Mouse (Mus musculus) forebrain, postnatal 0 days (tissue): ENCODE results near the gene Telo2. TPM values are rescaled to one million over a fixed set of nuclear protein-coding genes. Genes with fewer than 3 reads are reported as not detected.
"Not testable (repeated sequence)": the region's sequence is repeated elsewhere in the genome, so short reads cannot be mapped to it uniquely, and the experiment has no call there.

Source experiments
- ATAC-seq: fragments of 200-750 bp; cut with Nextera tagmentation; 2 replicates; pipeline ENCODE4 v1.8.0; 2017; ENCODE audit warnings: mild to moderate bottlenecking, moderate library complexity
- DNase-seq: peaks from one replicate; pipeline ENCODE4 v3.0.0-alpha.2; 2015
- H3K27ac ChIP-seq: fragments of 300-500 bp; sonication (generic); 2 replicates; pipeline ENCODE4 v1.5.1; 2014; ENCODE audit warnings: low read depth, mild to moderate bottlenecking, antibody characterized with exemption, low read length, moderate library complexity, mixed read lengths
- H3K27me3 ChIP-seq: fragments of 300-500 bp; sonication (generic); 2 replicates; pipeline ENCODE4 v1.6.1; 2014; ENCODE audit warnings: mild to moderate bottlenecking, low read length, mixed read lengths; ENCODE audit not compliant: insufficient read depth
- H3K36me3 ChIP-seq: fragments of 300-500 bp; sonication (generic); 2 replicates; pipeline ENCODE4 v1.6.1; 2014; ENCODE audit warnings: mild to moderate bottlenecking, moderate library complexity; ENCODE audit not compliant: insufficient read depth
- H3K4me1 ChIP-seq: fragments of 300-500 bp; sonication (generic); 2 replicates; pipeline ENCODE4 v1.6.1; 2014; ENCODE audit warnings: antibody characterized with exemption; ENCODE audit not compliant: insufficient read depth
- H3K4me2 ChIP-seq: fragments of 300-500 bp; sonication (generic); 2 replicates; pipeline ENCODE4 v1.6.1; 2014; ENCODE audit warnings: low read depth, mild to moderate bottlenecking, moderate library complexity
- H3K4me3 ChIP-seq: fragments of 300-500 bp; sonication (generic); 2 replicates; pipeline ENCODE4 v1.5.1; 2014; ENCODE audit warnings: low read depth, low read length, mixed read lengths
- H3K9ac ChIP-seq: fragments of 300-500 bp; sonication (generic); 2 replicates; pipeline ENCODE4 v1.6.1; 2014; ENCODE audit warnings: mild to moderate bottlenecking
- H3K9me3 ChIP-seq: fragments of 300-500 bp; sonication (generic); 2 replicates; pipeline ENCODE4 v1.6.1; 2016; ENCODE audit warnings: low read length
- CTCF ChIP-seq: sonication (generic); IDR thresholded peaks from 2 replicates; pipeline ENCODE4 v1.5.1; 2016; ENCODE audit warnings: antibody characterized with exemption, control low read depth, low read depth
- WGBS: fragments of 180-500 bp; shearing (Covaris S2); extraction: QIAGEN DNeasy Blood & Tissue Kit; methylation state at CpG from one replicate; pipeline ENCODE4 v1.1.7; 2014; 5-methylcytosine and 5-hydroxymethylcytosine counted together
- polyA plus RNA-seq: library from polyadenylated mRNA; unstranded; fragments of >200 nt; fragmentation: Nextera tagmentation; extraction: Ambion mirVana; gene quantifications from 2 replicates; pipeline ENCODE4 v1.2.1, GENCODE M21; 2015
- total RNA-seq: library from RNA; depleted of rRNA; stranded (reverse); fragments of >200 nt; gene quantifications from 2 replicates; pipeline ENCODE4 v1.2.3, GENCODE M21; 2014

Gene Telo2
- total and polyA plus RNA-seq, 2 experiments from 2014 or later, result 35.6 to 92.2 TPM

GRCm38 (mm10) chr17:25133275-25133698 lies 17.5 kb upstream of the Telo2 start, which contains the start of gene Clcn7:
Gene Clcn7 (plus strand): TSS chr17:25133391.
- H3K9ac ChIP-seq, result peak within 1 kb of the TSS; percentile 81
- TF ChIP-seq CTCF, result no peak
- ATAC-seq, result peak; percentile 98
- peaks cover 9% of the 10 kb centered on the region; the same call in 1 of the 2 replicates for H3K4me1 ChIP-seq
- peaks cover 9% of the 10 kb centered on the region; the same call in 1 of the 2 replicates for H3K36me3 ChIP-seq
- peak; percentile 93 for DNase-seq
- H3K4me2 ChIP-seq, result peak within 1 kb of the TSS; percentile 72
- peak within 1 kb of the TSS; percentile 73 for H3K27ac ChIP-seq
- WGBS, result 0% methylated on average over 40 of the region's 40 CpGs
- no peaks in the 10 kb centered on the region for H3K27me3 ChIP-seq
- H3K4me3 ChIP-seq, result peak within 1 kb of the TSS; percentile 95
- no peaks in the 10 kb centered on the region for H3K9me3 ChIP-seq

- no peaks in the 10 kb centered on the region for H3K9me3 ChIP-seq
- H3K4me1 ChIP-seq, result peaks cover 9% of the 10 kb centered on the region; the same call in 1 of the 2 replicates
- no peaks in the 10 kb centered on the region for H3K27me3 ChIP-seq
- H3K27ac ChIP-seq, result no peak overlapping the region
- no peak overlapping the region for H3K4me3 ChIP-seq
- no peak overlapping the region for H3K4me2 ChIP-seq
- H3K36me3 ChIP-seq, result no peaks in the 10 kb centered on the region
- no peak for TF ChIP-seq CTCF
- DNase-seq (no peak), ATAC-seq (no peak)
- H3K9ac ChIP-seq, result no peak overlapping the region
- WGBS, result 91% methylated on average over 1 of the region's 1 CpGs
Observed at GRCm38 (mm10) chr17:25130060-25130459, 14.3 kb upstream of the Telo2 start.

- H3K4me2 ChIP-seq, result no peak overlapping the region
- no peak for TF ChIP-seq CTCF
- no peak for DNase-seq
- H3K9me3 ChIP-seq, result no peaks in the 10 kb centered on the region
- no peak overlapping the region for H3K9ac ChIP-seq
- no peaks in the 10 kb centered on the region for H3K27me3 ChIP-seq
- H3K36me3 ChIP-seq, result no peaks in the 10 kb centered on the region
- WGBS, result 71% methylated on average over 9 of the region's 9 CpGs
- H3K27ac ChIP-seq, result no peak overlapping the region
- H3K4me3 ChIP-seq, result no peak overlapping the region
- no peaks in the 10 kb centered on the region for H3K4me1 ChIP-seq
- ATAC-seq, result no peak
Observed at GRCm38 (mm10) chr17:25127681-25128080, 11.9 kb upstream of the Telo2 start.

GRCm38 (mm10) chr17:25127079-25127478 lies 11.3 kb upstream of the Telo2 start:
- Histone ChIP-seq H3K4me1 (no peaks in the 10 kb centered on the region), H3K27ac (no peak overlapping the region), H3K27me3 (no peaks in the 10 kb centered on the region), H3K9ac (no peak overlapping the region), H3K4me3 (no peak overlapping the region), H3K9me3 (no peaks in the 10 kb centered on the region), H3K4me2 (no peak overlapping the region), H3K36me3 (no peaks in the 10 kb centered on the region)
- 66% methylated on average over 8 of the region's 8 CpGs for WGBS
- no peak for TF ChIP-seq CTCF
- no peak for ATAC-seq
- DNase-seq, result peak; percentile 19

- DNase-seq, H3K4me1 ChIP-seq, H3K9me3 ChIP-seq, H3K27ac ChIP-seq, H3K4me2 ChIP-seq, H3K4me3 ChIP-seq, H3K36me3 ChIP-seq, ATAC-seq, H3K27me3 ChIP-seq, H3K9ac ChIP-seq: not testable (repeated sequence)
- 76% methylated on average over 3 of the region's 3 CpGs for WGBS
Observed at GRCm38 (mm10) chr17:25125442-25126060, 9.8 kb upstream of the Telo2 start.

- Histone ChIP-seq H3K4me3 (no peak overlapping the region), H3K27me3 (no peaks in the 10 kb centered on the region), H3K4me1 (no peaks in the 10 kb centered on the region), H3K4me2 (no peak overlapping the region), H3K27ac (no peak overlapping the region), H3K9ac (no peak overlapping the region), H3K36me3 (no peaks in the 10 kb centered on the region), H3K9me3 (no peaks in the 10 kb centered on the region)
- no peak for ATAC-seq
- WGBS, result 32% methylated on average over 7 of the region's 7 CpGs
- no peak for DNase-seq
- 0 out of 2 replicates have a peak, but pooled peaks have one; percentile 7 for TF ChIP-seq CTCF
Observed at GRCm38 (mm10) chr17:25123979-25124378, 8.2 kb upstream of the Telo2 start.

GRCm38 (mm10) chr17:25120406-25120805 lies 4.6 kb upstream of the Telo2 start, which contains the start of gene Ptx4:
Gene Ptx4 (plus strand): TSS chr17:25120760.
- TF ChIP-seq CTCF, result no peak
- Histone ChIP-seq H3K36me3 (no peaks in the 10 kb centered on the region), H3K4me3 (no peak within 1 kb of the TSS), H3K9ac (no peak within 1 kb of the TSS), H3K4me2 (no peak within 1 kb of the TSS), H3K9me3 (no peaks in the 10 kb centered on the region), H3K27me3 (no peaks in the 10 kb centered on the region), H3K27ac (no peak within 1 kb of the TSS), H3K4me1 (0 out of 2 replicates have a peak, but pooled peaks cover 3% of the 10 kb centered on the region)
- ATAC-seq, result no peak
- 55% methylated on average over 3 of the region's 3 CpGs for WGBS
- DNase-seq, result no peak
